Mouse (Mus musculus) midbrain, embryonic 13.5 days (tissue): ENCODE data around the gene D17Wsu92e. TPM values are rescaled to one million over a fixed set of nuclear protein-coding genes. Genes with fewer than 3 reads are reported as not detected.

Source experiments
- ATAC-seq: fragments of 200-750 bp; cut with Nextera tagmentation; 2 replicates; pipeline ENCODE4 v1.8.0; 2017; ENCODE audit warnings: mild to moderate bottlenecking, moderate TSS enrichment, moderate library complexity
- H3K27ac ChIP-seq: fragments of 300-500 bp; sonication (generic); 2 replicates; pipeline ENCODE4 v1.5.1; 2015; ENCODE audit warnings: inconsistent platforms, mild to moderate bottlenecking, moderate library complexity
- H3K27me3 ChIP-seq: fragments of 300-500 bp; sonication (generic); 2 replicates; pipeline ENCODE4 v1.6.1; 2015; ENCODE audit warnings: mild to moderate bottlenecking, inconsistent platforms
- H3K36me3 ChIP-seq: fragments of 300-500 bp; sonication (generic); 2 replicates; pipeline ENCODE4 v1.6.1; 2015; ENCODE audit warnings: mild to moderate bottlenecking, inconsistent platforms
- H3K4me1 ChIP-seq: fragments of 300-500 bp; sonication (generic); replicated peaks from 2 replicates; pipeline ENCODE4 v1.6.1; 2015; ENCODE audit warnings: inconsistent platforms
- H3K4me2 ChIP-seq: fragments of 300-500 bp; sonication (generic); replicated peaks from 2 replicates; pipeline ENCODE4 v1.6.1; 2015; ENCODE audit warnings: moderate library complexity, mild to moderate bottlenecking, inconsistent platforms
- H3K4me3 ChIP-seq: fragments of 300-500 bp; sonication (generic); replicated peaks from 2 replicates; pipeline ENCODE4 v1.5.1; 2015; ENCODE audit warnings: mild to moderate bottlenecking, inconsistent platforms
- H3K9ac ChIP-seq: fragments of 300-500 bp; sonication (generic); replicated peaks from 2 replicates; pipeline ENCODE4 v1.6.1; 2015; ENCODE audit warnings: mild to moderate bottlenecking, inconsistent platforms
- H3K9me3 ChIP-seq: fragments of 300-500 bp; sonication (generic); 2 replicates; pipeline ENCODE4 v1.6.1; 2016; ENCODE audit warnings: mild to moderate bottlenecking, inconsistent platforms
- WGBS: fragments of 180-500 bp; shearing (Covaris S2); methylation state at CpG from one replicate; pipeline ENCODE4 v1.1.7; 2015; 5-methylcytosine and 5-hydroxymethylcytosine counted together
- polyA plus RNA-seq: library from polyadenylated mRNA; unstranded; fragments of >200 nt; fragmentation: Nextera tagmentation; extraction: Ambion mirVana; gene quantifications from 2 replicates; pipeline ENCODE4 v1.2.1, GENCODE M21; 2015

The D17Wsu92e gene
- polyA plus RNA-seq, 1 experiment from 2014 or later = 9.7 TPM

DNA sequence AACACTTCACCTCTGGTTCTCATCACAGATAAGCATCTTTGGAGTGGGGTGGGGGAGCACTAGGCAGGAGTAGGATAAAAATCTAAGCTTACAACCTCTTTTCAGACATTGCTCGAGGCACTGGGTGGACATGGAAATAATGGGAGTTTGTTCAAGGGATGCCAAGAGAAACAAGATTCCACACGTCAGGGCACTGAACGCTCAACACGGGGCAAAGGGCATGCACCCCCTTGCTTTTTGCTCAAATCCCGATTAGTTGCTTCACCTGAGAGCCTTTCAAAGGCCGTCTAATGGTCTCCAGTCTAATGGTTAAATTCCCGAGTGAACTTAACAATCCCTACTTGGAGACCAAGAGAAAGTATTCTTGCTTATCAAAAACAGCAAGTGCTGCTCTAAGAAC, 1.4 kb downstream of the D17Wsu92e start:
- Histone ChIP-seq H3K4me1 (peaks cover 32% of the 10 kb centered on the region), H3K27ac (no peak overlapping the region), H3K9ac (peak overlapping the region; percentile 97), H3K4me3 (peak overlapping the region; percentile 100), H3K9me3 (no peaks in the 10 kb centered on the region), H3K4me2 (peak overlapping the region; percentile 86), H3K27me3 (no peaks in the 10 kb centered on the region), H3K36me3 (no peaks in the 10 kb centered on the region)
- no peak for ATAC-seq
- WGBS = 23% methylated on average over 7 of the region's 7 CpGs

DNA sequence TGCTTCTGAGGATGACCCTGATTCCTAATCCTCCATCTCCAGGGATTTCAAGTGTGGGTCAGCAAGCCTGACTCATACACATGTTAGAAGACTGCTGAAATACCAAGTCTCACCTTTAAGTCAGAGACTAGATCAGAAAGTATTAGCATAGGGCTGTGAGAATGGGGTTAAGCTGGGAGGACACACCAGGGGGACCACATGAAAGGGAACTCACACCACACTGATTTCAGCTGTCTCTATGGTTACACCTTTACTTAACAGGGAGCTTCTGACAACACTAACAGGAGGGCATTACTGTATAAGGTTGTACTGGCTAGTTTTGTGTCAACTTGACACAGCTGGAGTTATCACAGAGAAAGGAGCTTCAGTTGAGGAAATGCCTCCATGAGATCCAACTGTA, 5.8 kb downstream of the D17Wsu92e start:
- Histone ChIP-seq H3K4me3 (no peak overlapping the region), H3K27me3 (no peaks in the 10 kb centered on the region), H3K4me1 (peaks cover 25% of the 10 kb centered on the region), H3K36me3 (no peaks in the 10 kb centered on the region), H3K9ac (no peak overlapping the region), H3K4me2 (no peak overlapping the region), H3K9me3 (no peaks in the 10 kb centered on the region), H3K27ac (no peak overlapping the region)
- ATAC-seq = no peak

DNA sequence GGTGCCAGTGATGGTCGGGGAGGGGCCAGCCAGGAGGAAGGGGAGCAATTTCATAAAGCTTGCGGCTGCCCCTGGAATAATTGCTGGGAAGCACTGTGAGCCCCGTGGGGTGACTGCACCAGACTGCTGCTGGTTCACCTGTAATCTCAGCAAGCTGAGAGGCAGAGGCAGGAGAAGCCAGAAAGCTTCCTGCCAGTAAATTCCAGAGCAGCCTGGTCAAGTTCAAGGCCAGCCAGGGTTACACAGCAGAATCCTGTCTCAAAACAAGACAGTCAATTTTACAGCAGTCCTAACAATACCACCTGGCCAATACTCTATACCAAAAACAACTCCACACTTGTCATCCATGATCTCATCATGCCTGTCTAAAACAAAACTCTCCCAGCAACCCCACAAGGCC, 8.5 kb downstream of the D17Wsu92e start:
- 92% methylated on average over 3 of the region's 3 CpGs for WGBS

DNA sequence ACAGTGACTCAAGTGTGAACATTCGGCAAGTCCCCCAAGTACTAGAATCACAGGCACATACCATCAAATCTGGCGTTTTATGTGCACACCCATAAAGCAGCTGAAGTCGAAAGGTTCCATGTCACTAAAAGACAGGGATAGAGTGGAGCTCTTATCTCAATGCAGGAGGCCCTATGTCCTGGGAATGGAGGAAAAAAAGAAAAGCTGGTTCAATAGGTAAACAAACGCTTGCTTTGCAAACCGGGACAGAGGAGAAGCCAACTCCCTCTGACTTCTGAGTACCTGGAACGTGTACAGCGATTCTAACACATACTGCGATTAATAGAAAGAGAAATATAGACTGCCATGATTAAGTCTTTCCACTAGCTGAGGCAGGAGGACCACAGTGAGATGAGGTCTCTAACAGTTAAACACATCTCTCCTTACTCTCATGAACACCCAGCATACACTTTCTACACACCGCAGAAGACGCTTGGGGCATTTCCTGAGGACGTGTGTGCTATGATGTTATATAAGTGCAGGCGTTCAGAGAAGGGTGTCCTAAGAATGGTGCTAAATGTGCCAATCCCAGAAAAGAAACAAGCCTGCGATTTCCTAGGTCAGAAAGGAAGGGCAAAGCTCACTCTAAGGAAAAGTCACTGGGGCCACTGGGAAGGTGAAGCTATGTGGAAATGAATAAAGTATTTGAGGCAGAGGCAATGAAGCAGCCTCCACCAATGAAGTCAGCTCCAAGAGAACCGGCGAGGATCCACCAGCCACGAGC, 9.7 kb downstream of the D17Wsu92e start:
- Histone ChIP-seq H3K4me2 (no peak overlapping the region), H3K36me3 (no peaks in the 10 kb centered on the region), H3K4me1 (no peaks in the 10 kb centered on the region), H3K9ac (no peak overlapping the region), H3K27me3 (no peaks in the 10 kb centered on the region), H3K4me3 (no peak overlapping the region), H3K9me3 (no peaks in the 10 kb centered on the region), H3K27ac (no peak overlapping the region)
- no peak for ATAC-seq
- 95% methylated on average over 16 of the region's 16 CpGs for WGBS

More for the DNA sequence above, 8.5 kb downstream of the D17Wsu92e start:
- Histone ChIP-seq H3K4me3 (no peak overlapping the region), H3K27me3 (no peaks in the 10 kb centered on the region), H3K9me3 (no peaks in the 10 kb centered on the region), H3K9ac (no peak overlapping the region), H3K27ac (no peak overlapping the region), H3K4me2 (no peak overlapping the region), H3K36me3 (no peaks in the 10 kb centered on the region), H3K4me1 (0 out of 2 replicates have a peak, but pooled peaks cover 2% of the 10 kb centered on the region)
- no peak for ATAC-seq

DNA sequence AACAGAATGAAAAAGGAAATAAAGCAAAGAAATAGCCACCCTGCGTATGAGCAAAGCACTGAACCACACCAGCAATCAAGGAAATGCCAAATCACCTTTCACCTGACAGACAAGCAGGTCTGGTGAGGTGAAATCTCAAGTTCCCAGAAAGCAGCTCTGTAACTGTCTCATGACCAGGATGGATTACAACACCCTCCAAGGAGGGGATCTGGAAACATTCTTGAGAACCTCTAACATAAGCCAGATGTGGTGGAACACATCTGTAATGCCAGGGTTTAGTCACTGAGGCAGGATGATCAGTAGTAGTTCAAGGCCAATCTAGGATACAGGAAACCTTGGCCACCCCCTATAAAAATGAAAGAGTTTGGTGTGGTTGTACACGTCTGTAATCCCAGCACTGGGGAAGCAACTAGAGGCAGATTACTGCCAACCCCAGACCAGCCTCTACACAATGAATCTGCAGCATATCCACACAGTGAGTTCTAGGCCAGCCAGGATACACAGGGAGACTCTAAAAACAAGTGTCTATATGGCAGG, 12.8 kb downstream of the D17Wsu92e start:
- WGBS = 88% methylated on average over 2 of the region's 2 CpGs
- no peak for ATAC-seq
- no peaks in the 10 kb centered on the region for H3K27me3 ChIP-seq
- no peak overlapping the region for H3K4me2 ChIP-seq
- no peak overlapping the region for H3K4me3 ChIP-seq
- H3K9ac ChIP-seq = no peak overlapping the region
- H3K4me1 ChIP-seq = no peaks in the 10 kb centered on the region
- no peaks in the 10 kb centered on the region for H3K36me3 ChIP-seq
- H3K9me3 ChIP-seq = no peaks in the 10 kb centered on the region
- no peak overlapping the region for H3K27ac ChIP-seq

DNA sequence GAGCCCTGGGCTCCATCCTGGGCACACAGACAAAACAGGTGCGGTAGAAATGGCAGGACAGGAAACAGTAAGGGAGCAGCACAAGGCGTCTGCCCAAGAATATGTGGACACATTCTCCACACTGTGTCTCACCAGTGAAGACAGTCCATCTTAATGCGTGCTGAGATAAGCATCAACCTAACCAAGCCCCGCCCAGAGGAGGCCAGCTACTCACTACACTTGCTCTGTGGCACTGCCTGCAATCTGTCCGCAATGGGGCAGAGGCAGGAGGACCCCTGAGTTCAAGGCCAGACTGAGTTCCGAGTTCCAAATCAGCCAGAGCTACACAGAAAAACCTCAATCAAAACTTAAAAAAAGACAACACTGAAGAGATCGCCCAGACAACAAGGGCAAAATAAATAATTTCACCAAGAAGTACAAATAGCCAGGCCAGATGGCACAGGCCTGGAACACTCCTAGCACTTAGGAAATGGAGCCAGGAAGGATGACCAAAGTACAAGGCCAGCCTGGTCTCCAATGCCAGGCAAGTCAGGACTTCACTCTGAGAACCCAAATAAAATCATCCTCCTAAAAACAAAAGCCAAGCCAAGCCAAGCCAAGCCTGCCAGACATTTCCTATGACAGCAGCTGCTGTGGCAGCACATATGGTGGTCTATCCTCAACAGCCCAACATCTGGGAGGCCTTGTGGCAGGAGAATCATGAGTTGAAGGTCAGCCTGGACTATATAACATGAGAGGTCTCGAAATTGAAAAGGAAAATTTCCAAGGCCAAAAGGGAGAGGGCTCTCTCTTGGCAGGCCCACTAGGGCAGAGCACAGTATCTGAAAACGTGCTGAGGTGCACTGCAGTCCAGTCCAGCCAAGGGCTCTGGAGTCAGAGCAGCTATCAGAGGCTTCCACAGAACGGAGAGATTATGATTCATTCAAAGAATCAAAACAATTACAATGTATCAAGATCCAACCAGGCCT, 15.4 kb downstream of the D17Wsu92e start:
- H3K27me3 ChIP-seq = no peaks in the 10 kb centered on the region
- 90% methylated on average over 10 of the region's 10 CpGs for WGBS
- no peak overlapping the region for H3K9ac ChIP-seq
- no peak overlapping the region for H3K27ac ChIP-seq
- H3K4me3 ChIP-seq = no peak overlapping the region
- H3K36me3 ChIP-seq = no peaks in the 10 kb centered on the region
- ATAC-seq = no peak
- H3K4me1 ChIP-seq = peaks cover 7% of the 10 kb centered on the region
- no peaks in the 10 kb centered on the region for H3K9me3 ChIP-seq
- no peak overlapping the region for H3K4me2 ChIP-seq

DNA sequence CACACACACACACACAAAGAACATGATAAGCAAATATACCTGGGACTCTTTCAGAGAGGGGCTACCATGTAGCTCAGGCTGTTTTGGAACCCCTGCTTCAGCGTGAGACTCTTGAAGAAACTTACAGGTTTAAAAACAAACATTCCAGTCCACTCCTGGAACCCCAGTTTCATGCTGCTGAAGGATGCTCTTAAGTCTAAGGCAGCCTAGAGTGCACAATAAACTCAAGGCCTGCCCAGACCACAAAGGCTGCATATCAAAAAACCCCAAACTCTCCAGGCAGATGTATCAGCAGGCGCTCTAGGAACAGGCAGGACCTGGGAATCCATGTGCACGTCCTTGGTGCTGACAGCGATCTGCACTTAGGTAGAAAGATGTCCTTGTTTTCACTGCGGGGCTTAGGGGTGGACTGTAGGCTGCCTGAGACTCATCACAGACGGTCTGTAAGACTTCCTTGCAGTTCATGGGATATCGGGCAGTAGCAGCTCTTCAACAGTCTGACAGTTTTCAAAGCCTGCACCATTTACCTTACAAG, 16.2 kb downstream of the D17Wsu92e start:
- H3K27me3 ChIP-seq = no peaks in the 10 kb centered on the region
- H3K4me3 ChIP-seq = no peak overlapping the region
- WGBS = 93% methylated on average over 7 of the region's 7 CpGs
- H3K4me2 ChIP-seq = no peak overlapping the region
- H3K27ac ChIP-seq = no peak overlapping the region
- no peak overlapping the region for H3K9ac ChIP-seq
- H3K9me3 ChIP-seq = no peaks in the 10 kb centered on the region
- no peak for ATAC-seq
- peaks cover 15% of the 10 kb centered on the region for H3K4me1 ChIP-seq
- no peaks in the 10 kb centered on the region for H3K36me3 ChIP-seq

DNA sequence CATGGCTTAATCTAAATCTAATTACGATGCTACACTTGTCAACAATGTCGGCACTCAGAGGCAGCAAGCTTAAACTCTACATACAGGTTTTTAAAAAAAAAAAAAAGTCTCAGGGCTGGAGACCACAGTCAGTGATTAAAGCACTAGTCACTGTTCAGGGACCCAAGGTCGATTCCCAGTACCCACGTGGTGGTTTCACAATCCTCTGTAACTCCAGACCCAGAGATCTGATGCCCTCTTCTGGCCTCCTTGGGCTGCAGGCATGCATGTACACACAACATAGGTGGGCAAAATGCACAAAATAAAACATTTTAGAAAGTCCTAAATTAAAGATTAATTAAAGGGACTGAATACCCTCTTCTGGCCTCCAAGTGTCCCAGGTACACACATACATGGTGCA, 16.7 kb downstream of the D17Wsu92e start:
- 81% methylated on average over 4 of the region's 4 CpGs for WGBS
- no peak for ATAC-seq

DNA sequence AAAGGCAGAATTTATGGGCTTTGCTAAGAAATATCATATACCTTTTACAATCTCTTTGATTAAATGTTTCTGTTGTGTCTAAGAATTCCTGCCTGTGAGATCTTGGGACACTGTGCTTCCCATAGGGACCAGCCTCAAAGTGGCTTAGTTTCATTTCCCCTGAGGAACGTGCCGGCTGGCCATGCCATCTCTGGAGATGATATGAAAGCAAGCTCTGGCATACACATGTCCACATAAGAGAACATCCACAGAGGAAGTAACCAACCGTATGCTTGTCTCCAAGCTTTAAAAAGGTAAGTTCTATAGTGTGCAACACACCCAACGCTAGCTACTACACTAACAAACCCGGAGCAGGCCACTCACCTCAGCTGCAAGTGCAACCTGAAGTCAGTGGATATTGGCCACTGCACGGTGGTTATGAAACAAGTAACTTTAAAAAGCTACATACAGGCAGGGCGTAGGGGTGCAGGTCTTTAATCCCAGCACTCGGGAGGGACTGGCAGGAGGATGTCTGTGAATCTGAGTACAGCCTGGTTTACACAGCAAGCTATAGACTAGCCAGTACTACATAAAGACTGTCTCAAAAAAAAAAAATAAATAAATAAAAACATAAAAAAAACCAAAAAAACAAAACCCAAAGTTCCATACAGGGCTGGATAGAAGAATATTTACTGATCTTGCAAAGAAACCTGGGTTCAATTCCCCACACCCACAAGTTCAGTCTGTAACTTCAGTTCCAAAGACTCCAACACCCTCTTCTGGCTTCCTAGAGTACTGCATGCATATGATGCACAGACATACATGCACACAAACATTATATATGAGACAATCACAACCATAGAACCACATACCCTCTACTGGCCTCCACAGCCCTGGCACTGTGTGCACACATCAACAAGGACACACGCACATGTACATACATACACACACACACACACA, 19.5 kb downstream of the D17Wsu92e start:
- H3K27ac ChIP-seq = 0 out of 2 replicates have a peak overlapping the region, but pooled peaks have one; percentile 25
- no peak for ATAC-seq
- no peak overlapping the region for H3K9ac ChIP-seq
- H3K4me2 ChIP-seq = no peak overlapping the region
- 89% methylated on average over 9 of the region's 9 CpGs for WGBS
- peaks cover 40% of the 10 kb centered on the region for H3K4me1 ChIP-seq
- no peaks in the 10 kb centered on the region for H3K9me3 ChIP-seq
- H3K36me3 ChIP-seq = no peaks in the 10 kb centered on the region
- no peak overlapping the region for H3K4me3 ChIP-seq
- no peaks in the 10 kb centered on the region for H3K27me3 ChIP-seq

More for the DNA sequence above, 16.7 kb downstream of the D17Wsu92e start:
- Histone ChIP-seq H3K4me1 (peaks cover 15% of the 10 kb centered on the region), H3K9ac (no peak overlapping the region), H3K4me3 (no peak overlapping the region), H3K27ac (no peak overlapping the region), H3K27me3 (no peaks in the 10 kb centered on the region), H3K9me3 (no peaks in the 10 kb centered on the region), H3K4me2 (no peak overlapping the region), H3K36me3 (no peaks in the 10 kb centered on the region)

DNA sequence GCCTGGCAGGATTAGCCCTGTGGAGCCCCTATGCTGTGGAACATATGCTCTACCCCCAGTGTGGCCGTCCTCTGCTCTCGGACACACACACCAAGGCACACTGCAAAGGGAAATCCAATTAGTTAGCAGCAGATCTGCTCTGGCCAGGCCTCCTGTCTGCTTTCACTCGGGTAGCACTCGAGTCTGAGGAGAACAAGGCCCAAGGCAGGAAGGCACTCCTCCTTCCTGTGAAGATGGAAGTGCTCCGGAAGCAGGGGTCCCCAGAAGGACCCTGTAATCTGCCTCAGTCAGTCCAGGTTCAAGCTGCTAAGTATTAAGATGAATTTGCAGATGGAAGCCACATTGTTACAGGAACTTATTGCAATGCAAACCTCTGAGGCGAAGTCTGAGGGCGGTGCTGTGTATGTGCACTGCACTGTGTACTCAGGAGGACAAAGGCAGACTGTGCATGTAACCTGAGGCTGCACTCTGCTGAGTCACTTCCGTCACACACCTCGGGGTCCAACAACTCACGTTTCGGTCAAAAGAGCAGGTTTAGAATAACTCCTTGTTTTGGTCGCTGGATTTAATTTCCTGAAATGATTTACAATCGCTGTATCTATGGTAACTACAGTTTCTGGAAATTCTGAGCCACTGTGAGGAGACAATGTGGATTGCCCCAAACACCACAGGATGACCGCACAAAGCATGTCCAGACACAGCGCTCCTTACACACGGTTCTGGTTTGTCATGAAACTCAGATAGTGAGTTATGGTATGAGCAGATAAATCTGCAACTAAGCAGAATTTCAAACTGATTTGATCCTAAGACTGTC, 20.5 kb downstream of the D17Wsu92e start:
- Histone ChIP-seq H3K27me3 (no peaks in the 10 kb centered on the region), H3K4me1 (peaks cover 42% of the 10 kb centered on the region), H3K4me3 (no peak overlapping the region), H3K27ac (peak overlapping the region; percentile 82), H3K9ac (peak overlapping the region; percentile 36; the same call in 1 of the 2 replicates), H3K4me2 (no peak overlapping the region), H3K36me3 (no peaks in the 10 kb centered on the region), H3K9me3 (no peaks in the 10 kb centered on the region)
- 57% methylated on average over 16 of the region's 16 CpGs for WGBS
- no peak for ATAC-seq
